Mouse (Mus musculus): ENCODE measurements at regions not wholly inside any gene's neighbourhood (a gene's known extent, or its start where the extent isn't known, plus 50 kb on each side); places are given as distances from the start of the nearest gene placed in this dataset.
"Not testable (repeated sequence)": the region's sequence is repeated elsewhere in the genome, so short reads cannot be mapped to it uniquely, and the experiment has no call there.

DNA sequence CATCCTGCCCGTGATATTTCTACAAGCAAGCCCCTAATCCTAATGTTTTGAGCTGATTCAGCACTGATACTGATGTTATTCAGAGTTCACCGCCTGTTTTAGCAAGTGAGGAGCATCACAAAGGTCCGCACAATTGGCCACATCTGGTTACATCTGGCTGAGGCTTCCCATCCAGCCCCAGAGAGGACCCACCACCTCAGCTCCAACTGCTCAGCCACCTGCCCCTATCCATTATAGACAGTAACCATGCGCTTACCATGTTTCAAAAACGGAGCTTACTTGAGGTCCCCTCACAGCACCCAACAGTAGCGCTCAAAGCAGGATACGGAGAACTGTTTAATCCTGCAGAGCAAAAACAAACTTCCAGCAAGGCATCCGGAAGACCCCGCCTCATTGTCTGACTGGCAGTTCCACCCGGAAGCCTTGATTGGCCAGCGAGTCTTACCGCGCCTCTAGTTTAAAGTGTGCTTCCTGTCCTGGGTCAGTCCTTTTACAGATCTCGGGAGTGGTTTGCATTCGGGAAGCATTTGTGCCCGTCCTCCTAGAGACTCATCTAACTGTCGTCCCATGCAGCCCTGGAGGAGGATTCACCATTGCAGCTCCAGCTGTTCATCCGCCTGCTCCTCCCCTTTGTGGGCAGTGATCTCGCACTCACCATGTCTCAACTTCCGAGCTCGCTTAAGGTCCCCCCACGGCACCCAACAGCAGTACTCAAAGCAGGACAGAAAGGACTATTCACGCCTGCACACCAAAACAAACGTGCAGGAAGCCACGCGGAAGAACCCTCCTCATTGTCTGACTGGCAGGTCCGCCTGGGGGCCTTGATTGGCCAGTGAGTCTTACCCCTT lies 69.9 kb upstream of the Zfp825 start:
- peak; percentile 89 for DNase-seq (ENCODE audit: low spot score)

DNA sequence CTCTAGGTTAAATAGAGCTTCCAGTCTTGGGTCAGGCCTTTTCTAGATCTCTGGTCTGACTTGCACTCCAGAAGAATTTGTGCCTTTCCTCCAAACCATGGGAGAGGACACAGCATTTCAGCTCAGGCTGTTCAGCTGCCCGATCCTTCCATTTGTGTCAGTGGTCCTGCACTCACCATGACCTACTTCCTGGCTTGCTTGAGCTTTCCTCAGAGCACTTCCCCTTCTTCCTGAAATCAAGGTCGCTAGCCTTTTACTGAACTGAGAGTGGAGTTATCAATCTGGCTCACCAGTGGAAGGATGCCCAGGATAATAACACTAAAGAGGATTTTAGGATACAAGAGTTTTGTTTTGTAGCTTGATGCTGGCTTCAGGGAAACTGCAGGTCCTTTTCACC lies 70.5 kb upstream of the Zfp825 start:
- DNase-seq (ENCODE audit: low spot score), result not testable (repeated sequence)

DNA sequence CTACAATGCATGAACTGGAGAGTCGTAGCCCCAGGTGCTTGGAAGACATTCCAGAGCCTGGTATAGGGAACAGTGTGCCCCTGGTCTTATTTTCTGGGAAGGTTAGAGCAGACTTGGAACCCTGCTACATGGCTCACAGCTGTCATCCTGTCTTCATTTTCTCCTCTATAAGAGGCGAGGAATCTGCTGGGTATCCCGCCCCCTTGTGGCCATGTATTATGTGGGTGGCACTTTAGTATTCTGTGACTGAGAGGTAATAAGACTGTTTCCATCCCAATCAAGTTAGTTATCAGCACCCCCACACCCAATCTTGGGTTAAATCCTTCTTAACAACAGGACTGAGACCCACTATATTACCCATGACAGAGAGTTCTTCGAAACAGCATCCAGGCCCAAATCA lies 69.4 kb upstream of the Erap1 start:
- DNase-seq (ENCODE audit: low spot score), result not testable (repeated sequence)

All from yolk sac, embryonic 10.5 days (tissue).